Mouse (Mus musculus) stomach, postnatal 0 days (tissue): ENCODE measurements around the gene Abcc3.

Experiments
- CTCF ChIP-seq: IDR thresholded peaks from 2 replicates; pipeline ENCODE4 v1.5.1; 2016; ENCODE audit warnings: antibody characterized with exemption, low read depth, mild to moderate bottlenecking, moderate library complexity
- EP300 ChIP-seq: optimal IDR thresholded peaks from 2 replicates; pipeline ENCODE3; 2016; ENCODE audit warnings: antibody characterized with exemption

GRCm38 (mm10) chr11:94322636-94323035 is 70.2 kb downstream of the Abcc3 start:
- no peak for TF ChIP-seq CTCF
- no peak for TF ChIP-seq EP300
